Mouse (Mus musculus) adrenal gland, postnatal 4 days (tissue): ENCODE results near the gene Bmyc. TPM values are rescaled to one million over a fixed set of nuclear protein-coding genes. Genes with fewer than 3 reads are reported as not detected.
A peak's percentile ranks its signal among the peaks of the same experiment; 100 is the strongest.
"Not testable (repeated sequence)": the region's sequence is repeated elsewhere in the genome, so short reads cannot be mapped to it uniquely, and the experiment has no call there.

Experiments used
- DNase-seq, 2 experiments: peaks; one replicate each; pipeline ENCODE4 v3.0.0; 2021 to 2022; ENCODE audit warnings: low spot score in 2 of 2, mixed read lengths in 2 of 2
- long read RNA-seq, 2 experiments: library from polyadenylated mRNA; stranded (forward); transcript quantifications; one replicate each; pipeline ENCODE4 v2.0.0; 2021
- total RNA-seq, 2 experiments: library from RNA; stranded (reverse); gene quantifications; 2 replicates each; pipeline ENCODE4 v1.2.3; 2021

The Bmyc gene
- 10 to 100 TPM; 74.3 to 75.0 TPM for total RNA-seq
- long read RNA-seq, experiment 1, transcript Bmyc-201 (1 exons, 983 nt) = major isoform, 121 of 121 reads
- long read RNA-seq, experiment 1, partial matches to known transcripts = 0 of 121 reads
- long read RNA-seq, experiment 1, other reads (novel, unspliced or antisense) = 0 of 121 reads
- long read RNA-seq, experiment 2, transcript Bmyc-201 (1 exons, 983 nt) = major isoform, 103 of 103 reads
- long read RNA-seq, experiment 2, partial matches to known transcripts = 0 of 103 reads
- long read RNA-seq, experiment 2, other reads (novel, unspliced or antisense) = 0 of 103 reads

DNA sequence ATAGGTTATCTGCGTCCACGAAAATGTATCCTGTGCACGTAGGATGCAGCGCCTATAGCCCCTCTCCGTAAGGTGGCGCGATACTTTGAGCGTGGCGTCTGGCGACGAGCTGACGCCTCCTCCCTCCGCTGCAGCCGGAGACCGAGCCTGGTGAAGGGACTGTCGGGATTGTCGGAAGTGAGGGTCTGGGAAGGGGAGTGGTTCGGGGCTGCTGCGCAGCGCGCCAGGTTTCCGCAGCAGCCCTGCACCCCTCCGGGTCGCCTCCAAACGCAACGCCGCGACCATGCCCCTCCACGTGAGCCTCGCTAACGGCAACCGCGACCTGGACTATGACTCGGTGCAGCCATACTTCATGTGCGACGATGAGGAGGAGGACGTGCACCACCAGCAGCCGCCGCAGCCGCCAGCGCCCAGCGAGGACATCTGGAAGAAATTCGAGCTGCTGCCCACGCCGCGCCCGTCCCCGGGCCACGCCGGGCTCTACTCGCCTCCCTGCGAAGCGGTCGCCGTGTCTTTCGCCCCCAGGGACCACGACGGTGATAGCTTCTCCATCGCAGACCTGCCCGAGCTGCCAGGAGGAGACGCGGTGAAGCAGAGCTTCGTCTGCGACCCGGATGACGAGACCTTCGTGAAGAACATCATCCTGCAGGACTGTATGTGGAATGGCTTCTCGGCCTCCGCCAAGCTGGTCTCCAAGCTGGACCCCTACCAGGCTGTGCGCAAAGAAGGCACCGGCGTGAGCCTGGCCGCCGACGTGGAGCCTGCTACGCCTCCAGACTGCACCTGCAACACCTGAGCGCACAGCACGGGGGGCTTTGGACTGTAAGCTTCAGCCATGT, at the start of gene Bmyc:
TSS of gene Bmyc (plus strand) at position 97 of the 839 bp plus-strand sequence.
- DNase-seq = peak; percentile 47 to 72

- DNase-seq = no peak
These were observed 49.3 kb upstream of the Bmyc start for GRCm38 (mm10) chr2:25657246-25657645.

GRCm38 (mm10) chr2:25657652-25658051, 48.9 kb upstream of the Bmyc start, which contains the start of gene Lcn5:
Gene Lcn5 (plus strand): TSS chr2:25657952.
- DNase-seq = no peak

GRCm38 (mm10) chr2:25660279-25660678, 46.3 kb upstream of the Bmyc start:
- DNase-seq = no peak

- DNase-seq = no peak
These were observed 45.1 kb upstream of the Bmyc start for GRCm38 (mm10) chr2:25661245-25661970.

DNA sequence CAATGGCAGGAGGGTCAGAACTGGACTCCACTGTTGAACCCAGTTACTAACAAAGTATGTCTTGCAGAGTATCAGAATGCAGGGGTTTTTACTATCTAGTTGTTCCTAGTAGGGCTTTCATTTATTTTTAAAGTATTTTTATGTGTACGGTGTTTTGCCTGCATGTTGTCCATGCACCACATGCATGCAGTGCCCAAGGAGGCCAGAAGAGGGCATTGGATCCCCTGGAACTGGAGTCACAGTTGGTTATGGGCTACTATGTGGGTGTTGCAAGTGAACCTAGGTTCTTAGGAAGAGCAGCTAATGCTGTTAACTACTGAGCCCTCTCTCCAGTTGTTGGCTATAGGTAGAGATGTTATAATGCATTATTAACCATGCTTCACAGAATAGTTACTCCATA, 43.0 kb upstream of the Bmyc start:
- peak in 1 of 2 experiments; percentile 67 for DNase-seq

DNA sequence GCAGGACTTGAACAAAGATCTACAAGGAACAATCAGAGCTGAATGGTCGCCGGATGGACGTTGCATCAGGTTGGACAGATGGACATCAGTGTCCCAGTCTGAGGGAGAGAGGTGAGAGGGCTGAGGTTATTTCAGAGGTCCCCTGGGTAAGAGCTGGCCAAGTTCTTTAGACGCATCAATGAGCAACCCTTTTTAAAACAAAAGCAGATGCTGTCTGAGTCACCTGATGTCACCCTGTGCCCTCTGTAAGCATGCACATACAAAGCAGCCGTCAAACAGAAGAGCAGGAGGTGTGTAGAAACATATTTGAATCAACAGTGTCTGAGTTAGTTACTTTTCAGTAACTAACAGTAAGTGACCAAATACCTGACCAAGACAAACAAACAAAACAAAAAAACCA, 42.4 kb upstream of the Bmyc start:
- no peak for DNase-seq

DNA sequence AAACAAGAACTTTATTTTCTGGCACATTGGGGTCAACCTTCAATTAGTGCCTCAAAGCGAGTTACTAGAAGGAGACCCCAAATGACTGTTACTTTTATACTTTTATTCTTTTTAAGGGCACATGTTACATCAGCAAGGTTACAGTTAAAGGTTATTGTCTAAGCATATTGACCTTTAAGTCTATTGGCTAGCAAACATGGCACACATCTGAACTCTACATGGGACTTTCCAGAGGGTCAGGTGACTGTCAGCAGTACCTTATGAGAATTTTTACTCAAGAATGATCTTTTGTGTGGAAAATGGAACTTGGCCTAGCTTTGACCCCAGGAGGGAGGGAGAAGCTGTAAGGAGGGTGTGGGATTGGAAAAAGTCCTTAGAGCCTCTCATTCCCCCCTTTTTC, 40.0 kb upstream of the Bmyc start:
- DNase-seq = no peak

- DNase-seq = no peak
These were observed 30.1 kb upstream of the Bmyc start, which contains the start of gene Lcn6 for GRCm38 (mm10) chr2:25676486-25676885. Gene Lcn6 (plus strand): TSS chr2:25676786.

DNA sequence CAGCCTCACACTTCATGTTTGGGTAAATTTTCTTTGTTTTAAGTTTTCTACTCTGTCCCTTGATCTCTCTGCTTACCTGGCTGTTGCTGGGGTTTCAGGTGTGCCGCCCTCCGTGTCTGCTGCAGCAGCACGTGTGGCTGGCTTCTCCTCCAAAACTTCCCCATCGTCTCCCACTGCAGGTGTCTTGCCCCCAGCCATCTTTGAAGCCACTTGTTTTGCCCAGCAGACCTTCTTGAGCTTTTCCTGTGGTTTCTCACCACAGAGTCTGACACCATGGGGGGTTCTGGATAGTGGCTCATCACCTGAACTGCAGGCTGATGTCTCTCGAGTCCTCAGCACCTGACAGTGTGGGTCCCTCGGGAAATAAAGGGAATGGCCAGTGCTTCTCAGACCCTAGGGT, 27.0 kb upstream of the Bmyc start:
- no peak for DNase-seq

DNA sequence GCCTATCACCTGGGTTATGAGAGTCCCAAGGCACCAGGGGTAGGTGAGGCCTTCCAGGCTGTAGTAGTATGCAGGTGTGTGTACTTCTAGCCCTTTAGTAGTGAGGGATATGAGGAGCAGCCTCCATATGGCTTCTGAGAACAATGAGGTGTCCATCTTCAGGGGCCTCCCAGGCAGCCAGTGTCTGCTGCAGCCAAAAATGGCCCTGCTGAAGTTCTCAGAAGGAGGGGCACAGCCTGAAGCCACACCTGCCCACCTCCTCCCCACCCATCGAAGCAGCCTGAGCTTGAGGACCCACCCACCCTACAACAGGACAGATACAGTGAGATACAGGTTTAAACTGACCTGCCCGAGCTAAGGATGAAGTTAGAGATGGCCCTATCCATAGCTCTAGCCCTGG, 24.1 kb upstream of the Bmyc start, which contains the start of gene Lcn10:
TSS of gene Lcn10 (plus strand) at position 301 of the 400 bp plus-strand sequence.
- DNase-seq = no peak

DNA sequence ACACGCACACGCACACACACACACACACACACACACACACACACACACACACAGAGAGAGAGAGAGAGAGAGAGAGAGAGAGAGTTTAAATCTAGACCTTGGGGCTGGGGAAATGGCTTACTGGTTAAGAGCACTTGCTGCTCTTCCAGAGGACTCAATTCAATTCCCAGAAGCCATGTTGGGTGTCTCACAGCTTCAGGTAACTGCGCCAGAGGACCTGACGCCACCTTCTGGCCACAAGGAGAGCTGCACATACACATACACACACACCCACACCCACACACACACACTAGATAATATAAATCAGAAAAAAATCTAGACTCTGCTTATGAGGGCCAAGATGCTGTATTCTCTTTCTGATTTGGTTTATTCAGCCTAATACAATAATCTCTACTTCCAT, 19.6 kb upstream of the Bmyc start:
- DNase-seq = no peak

DNA sequence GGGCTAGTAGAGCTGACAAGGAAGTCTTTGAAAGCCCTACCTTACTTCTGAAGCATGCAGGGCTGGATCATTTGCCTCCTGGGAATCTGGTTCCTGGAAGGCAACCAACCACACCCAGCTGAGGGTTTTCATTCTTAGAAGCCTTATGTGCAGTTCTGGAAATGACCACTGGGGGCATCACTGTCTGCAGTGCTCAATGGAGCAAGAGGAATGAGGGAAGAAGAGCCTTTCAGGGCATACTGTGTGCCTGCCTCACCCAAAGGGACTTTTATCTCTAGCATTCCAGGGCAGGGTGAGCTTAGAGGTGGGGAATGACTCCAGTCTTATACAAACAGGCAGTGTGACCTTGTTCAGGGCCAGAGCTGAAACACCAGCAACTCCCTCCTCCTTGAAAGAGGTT, 11.9 kb upstream of the Bmyc start:
- DNase-seq = peak in 1 of 2 experiments; percentile 37

- no peak for DNase-seq
These were observed 9.6 kb upstream of the Bmyc start for GRCm38 (mm10) chr2:25696951-25697350.

GRCm38 (mm10) chr2:25698696-25699095, 7.8 kb upstream of the Bmyc start:
- DNase-seq = no peak

- not testable (repeated sequence) for DNase-seq
These were observed 6.8 kb upstream of the Bmyc start, which contains the start of gene Obp2a for GRCm38 (mm10) chr2:25699743-25700142. Gene Obp2a (plus strand): TSS chr2:25700043.

DNA sequence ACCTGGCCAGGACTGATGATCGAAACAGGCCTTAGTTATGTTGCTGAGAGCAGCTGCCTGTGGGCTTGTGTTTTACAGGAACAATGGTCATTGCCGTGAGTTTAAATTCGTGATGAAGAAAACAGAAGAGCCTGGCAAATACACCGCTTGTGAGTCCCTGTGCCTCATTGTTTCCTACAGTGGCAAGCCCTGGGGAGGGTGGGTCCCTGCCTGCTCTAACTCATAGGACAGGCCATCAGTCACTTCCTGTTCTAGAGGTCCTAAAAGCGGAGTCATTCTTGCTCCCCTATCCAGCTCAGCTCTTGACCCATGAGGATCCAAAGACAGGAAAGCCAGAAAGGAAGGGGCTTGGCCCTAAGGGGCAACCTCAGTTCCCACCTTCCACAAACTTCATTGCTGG, 5.5 kb upstream of the Bmyc start:
- DNase-seq = no peak

DNA sequence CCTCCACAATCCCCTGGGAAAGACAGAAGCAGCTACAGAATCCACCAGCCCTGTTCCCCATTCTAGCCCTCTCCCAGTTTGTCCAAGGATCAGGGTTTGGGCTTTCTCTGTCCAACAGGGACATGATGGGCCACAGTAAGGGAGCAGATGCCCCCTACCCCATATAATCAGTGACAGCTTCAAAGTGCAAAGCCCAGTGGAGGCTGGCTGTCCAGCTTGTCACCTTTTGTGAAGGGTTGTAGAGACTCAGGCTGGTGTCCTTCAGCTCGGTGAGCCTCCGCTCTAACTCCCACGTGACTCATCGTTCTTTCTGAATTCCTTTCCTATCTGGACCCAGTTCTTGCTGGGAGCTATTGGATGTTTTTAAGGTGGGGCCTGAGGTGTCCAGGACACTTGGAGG, 2.8 kb upstream of the Bmyc start:
- peak in 1 of 2 experiments; percentile 2 for DNase-seq

GRCm38 (mm10) chr2:25708121-25708520, 1.6 kb downstream of the Bmyc start:
- peak in 1 of 2 experiments; percentile 5 for DNase-seq

DNA sequence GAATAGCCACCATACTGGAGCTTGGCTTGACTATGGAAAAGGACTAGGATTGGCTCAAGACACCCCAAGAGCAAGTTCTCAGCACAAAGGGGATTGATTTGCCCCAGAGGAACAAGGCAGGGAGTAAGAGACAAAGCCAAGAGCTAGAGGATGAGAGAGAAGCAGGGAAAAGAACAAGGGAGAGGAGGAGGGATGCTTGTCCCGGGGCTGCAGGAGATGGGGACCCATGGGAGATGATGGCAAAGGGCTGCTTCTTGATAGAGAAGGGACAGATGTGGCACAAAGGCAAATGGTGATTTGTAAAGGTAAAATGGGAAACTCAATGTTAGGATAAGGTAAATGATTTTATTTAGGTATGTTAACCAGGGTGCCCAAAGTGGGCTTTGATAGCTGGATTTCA, 2.5 kb downstream of the Bmyc start:
- DNase-seq = not testable (repeated sequence)

GRCm38 (mm10) chr2:25709791-25710190, 3.3 kb downstream of the Bmyc start:
- not testable (repeated sequence) for DNase-seq
